Mouse (Mus musculus): ENCODE data around the gene Pfkfb3.

DNA sequence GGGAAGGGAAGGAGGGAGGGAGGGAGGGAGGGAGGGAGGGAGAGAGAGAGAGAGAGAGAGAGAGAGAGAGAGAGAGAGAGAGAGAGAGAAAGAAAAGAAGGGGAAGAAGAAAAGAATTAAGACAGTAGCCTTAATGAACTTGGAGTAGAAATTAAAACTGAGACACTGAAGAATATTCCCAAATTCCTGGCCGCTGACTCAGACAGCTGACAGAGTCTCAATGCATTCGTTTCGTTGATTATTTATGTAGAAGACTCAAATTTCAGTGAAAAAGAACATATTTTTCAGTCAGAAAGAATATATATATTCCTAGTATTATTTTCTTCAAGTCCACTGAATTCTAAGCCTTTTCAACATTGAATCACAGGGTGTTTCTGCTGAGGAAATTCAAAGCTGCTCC, 92.9 kb downstream of the Pfkfb3 start:
- TF ChIP-seq CTCF (conservative IDR thresholded peaks at IDR 0.05; ENCODE audit: low read length), result no peak
- no peak for TF ChIP-seq POU5F1 (IDR thresholded peaks at IDR 0.05; ENCODE audit: borderline replicate concordance, low read length)
